Mouse (Mus musculus): ENCODE measurements at regions not wholly inside any gene's neighbourhood (a gene's known extent, or its start where the extent isn't known, plus 50 kb on each side); places are given as distances from the start of the nearest gene placed in this dataset.

DNA sequence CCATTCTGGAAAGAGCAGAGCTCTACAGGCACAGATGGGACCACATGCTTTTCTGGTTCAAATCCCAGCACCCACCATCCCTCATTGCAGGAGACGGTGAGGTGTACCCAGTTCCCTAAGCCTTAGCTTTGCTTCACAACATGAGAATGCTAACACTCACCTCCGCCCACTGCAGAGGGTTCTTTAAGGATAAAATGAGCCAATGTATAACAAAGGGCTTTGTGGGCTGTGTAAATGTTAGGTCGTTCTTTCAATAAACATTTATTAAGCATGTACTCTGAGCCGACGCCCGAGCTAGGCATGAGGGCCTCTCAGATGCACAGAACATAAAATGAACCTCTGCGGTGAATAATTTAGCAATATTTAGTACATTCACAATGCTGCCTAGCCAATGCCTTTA, 74.0 kb downstream of the Rplp1 start:
- in situ Hi-C loops (cut with MboI; ENCODE audit: low sequenced_read_pairs in 2 of 2, unreplicated experiment in 2 of 2), result no loop called here
- no peaks in the 10 kb centered on the region for H3K4me1 ChIP-seq (ENCODE audit: control insufficient read depth in 2 of 2, insufficient read depth in 2 of 2, low read length in 2 of 2, poor library complexity in 1 of 2)
- no peak for DNase-seq (ENCODE audit: low read depth, low spot score)
- H3K9me3 ChIP-seq (ENCODE audit: control insufficient read depth, insufficient read depth, low read depth, low read length), result no peaks in the 10 kb centered on the region
- no peak overlapping the region for H3K27ac ChIP-seq (ENCODE audit: insufficient read depth, low read depth, low read length, poor library complexity, severe bottlenecking)
- TF ChIP-seq ZC3H11A (IDR thresholded peaks at IDR 0.05; ENCODE audit: borderline replicate concordance, low read depth, low read length) (no peak), HCFC1 (IDR thresholded peaks at IDR 0.05; ENCODE audit: borderline replicate concordance, insufficient read depth, low read length) (no peak), CHD2 (IDR thresholded peaks at IDR 0.05; ENCODE audit: low read depth, low read length) (no peak)
- H3K36me3 ChIP-seq (ENCODE audit: control insufficient read depth, insufficient read depth, low read length, poor library complexity, severe bottlenecking), result no peaks in the 10 kb centered on the region
- no peak overlapping the region for H3K4me3 ChIP-seq (ENCODE audit: insufficient read depth in 1 of 2, low read depth in 1 of 2, low read length in 2 of 2, poor library complexity in 1 of 2, severe bottlenecking in 1 of 2)
- no peak overlapping the region for H3K9ac ChIP-seq (ENCODE audit: insufficient read depth, low read depth, low read length, poor library complexity, severe bottlenecking)

DNA sequence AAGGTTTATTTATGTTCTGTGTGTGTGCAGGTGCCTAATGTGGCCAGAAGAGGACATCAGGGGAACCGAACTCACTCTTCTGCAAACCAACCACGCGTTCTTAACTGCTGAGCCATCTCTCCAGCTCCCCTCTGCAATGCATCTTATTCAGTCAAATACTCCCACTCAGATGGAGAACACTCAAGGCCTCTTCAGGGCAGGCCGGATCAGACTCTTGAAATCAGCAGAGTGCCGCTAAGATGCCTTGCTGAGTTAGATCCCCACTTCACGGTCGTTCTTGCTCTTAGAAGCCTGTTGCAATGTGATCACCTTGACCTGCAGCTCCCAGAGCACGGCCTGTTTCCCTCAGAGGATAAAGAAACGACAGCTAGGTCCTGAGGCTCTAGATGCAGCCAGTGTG, 81.1 kb downstream of the Rplp1 start:
- Histone ChIP-seq H3K36me3 (ENCODE audit: control insufficient read depth, insufficient read depth, low read length, poor library complexity, severe bottlenecking) (no peaks in the 10 kb centered on the region), H3K4me1 (ENCODE audit: control insufficient read depth in 2 of 2, insufficient read depth in 2 of 2, low read length in 2 of 2, poor library complexity in 1 of 2) (no peaks in the 10 kb centered on the region), H3K4me3 (ENCODE audit: insufficient read depth in 1 of 2, low read depth in 1 of 2, low read length in 2 of 2, poor library complexity in 1 of 2, severe bottlenecking in 1 of 2) (no peak overlapping the region), H3K9me3 (ENCODE audit: control insufficient read depth, insufficient read depth, low read depth, low read length) (no peaks in the 10 kb centered on the region), H3K9ac (ENCODE audit: insufficient read depth, low read depth, low read length, poor library complexity, severe bottlenecking) (no peak overlapping the region), H3K27ac (ENCODE audit: insufficient read depth, low read depth, low read length, poor library complexity, severe bottlenecking) (no peak overlapping the region)
- DNase-seq (ENCODE audit: low read depth, low spot score), result no peak
- TF ChIP-seq HCFC1 (IDR thresholded peaks at IDR 0.05; ENCODE audit: borderline replicate concordance, insufficient read depth, low read length), result no peak
- no peak for TF ChIP-seq CHD2 (IDR thresholded peaks at IDR 0.05; ENCODE audit: low read depth, low read length)
- TF ChIP-seq ZC3H11A (IDR thresholded peaks at IDR 0.05; ENCODE audit: borderline replicate concordance, low read depth, low read length), result no peak
- TF ChIP-seq ZNF384 (IDR thresholded peaks at IDR 0.05; ENCODE audit: low read depth, low read length), result no peak
- TF ChIP-seq MAFK (IDR thresholded peaks at IDR 0.05; ENCODE audit: insufficient read depth, low read depth, low read length), result no peak
- in situ Hi-C loops (cut with MboI; ENCODE audit: low sequenced_read_pairs in 2 of 2, unreplicated experiment in 2 of 2), result no loop called here

DNA sequence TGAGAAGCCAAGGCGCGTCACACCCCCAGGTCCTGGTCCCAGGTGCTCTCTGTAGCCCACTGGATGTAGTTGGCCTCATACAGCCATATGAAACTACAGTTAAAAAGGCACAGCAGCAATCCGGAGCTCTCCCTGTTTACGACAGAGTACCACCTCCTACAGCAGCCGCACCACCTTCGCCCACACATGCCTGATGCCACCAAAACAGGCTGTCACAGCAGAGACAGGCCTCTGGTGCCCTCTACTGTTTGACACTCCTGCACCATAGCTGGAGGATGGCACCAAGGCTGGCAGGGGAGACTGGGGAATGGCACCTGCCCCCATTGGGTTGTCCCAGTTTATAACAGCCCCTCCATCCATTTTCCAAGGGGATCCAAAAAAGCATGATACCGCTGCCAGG, 84.1 kb downstream of the Rplp1 start:
- TF ChIP-seq ZNF384 (IDR thresholded peaks at IDR 0.05; ENCODE audit: low read depth, low read length) (no peak), CHD2 (IDR thresholded peaks at IDR 0.05; ENCODE audit: low read depth, low read length) (no peak), HCFC1 (IDR thresholded peaks at IDR 0.05; ENCODE audit: borderline replicate concordance, insufficient read depth, low read length) (no peak), MAFK (IDR thresholded peaks at IDR 0.05; ENCODE audit: insufficient read depth, low read depth, low read length) (no peak), ZC3H11A (IDR thresholded peaks at IDR 0.05; ENCODE audit: borderline replicate concordance, low read depth, low read length) (no peak)
- H3K27ac ChIP-seq (ENCODE audit: insufficient read depth, low read depth, low read length, poor library complexity, severe bottlenecking), result no peak overlapping the region
- DNase-seq (ENCODE audit: low read depth, low spot score), result no peak

DNA sequence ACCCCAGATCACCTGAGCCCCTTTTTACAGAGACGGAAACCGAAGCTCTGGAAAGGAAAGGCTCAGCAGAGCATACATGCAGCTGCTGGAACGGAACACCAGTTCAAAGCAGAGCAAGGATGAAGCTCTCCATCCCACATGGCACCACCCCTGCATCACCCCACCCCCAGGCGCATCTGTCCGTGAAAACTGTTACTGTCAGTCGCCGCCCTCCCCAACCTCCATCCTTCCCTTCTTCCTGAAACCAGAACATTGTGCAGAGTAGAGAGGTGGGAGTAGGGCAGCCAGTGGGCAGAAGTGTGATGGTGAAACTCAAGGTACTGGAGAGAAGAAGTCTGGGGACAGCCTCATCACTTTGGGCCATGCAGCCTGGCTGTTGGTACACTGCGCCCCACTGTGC, 84.6 kb downstream of the Rplp1 start:
- Histone ChIP-seq H3K27ac (ENCODE audit: insufficient read depth, low read depth, low read length, poor library complexity, severe bottlenecking) (no peak overlapping the region), H3K4me1 (ENCODE audit: control insufficient read depth in 2 of 2, insufficient read depth in 2 of 2, low read length in 2 of 2, poor library complexity in 1 of 2) (no peaks in the 10 kb centered on the region), H3K9ac (ENCODE audit: insufficient read depth, low read depth, low read length, poor library complexity, severe bottlenecking) (no peak overlapping the region), H3K36me3 (ENCODE audit: control insufficient read depth, insufficient read depth, low read length, poor library complexity, severe bottlenecking) (no peaks in the 10 kb centered on the region), H3K4me3 (ENCODE audit: insufficient read depth in 1 of 2, low read depth in 1 of 2, low read length in 2 of 2, poor library complexity in 1 of 2, severe bottlenecking in 1 of 2) (no peak overlapping the region), H3K9me3 (ENCODE audit: control insufficient read depth, insufficient read depth, low read depth, low read length) (no peaks in the 10 kb centered on the region)
- no peak for DNase-seq (ENCODE audit: low read depth, low spot score)
- in situ Hi-C loops (cut with MboI; ENCODE audit: low sequenced_read_pairs in 2 of 2, unreplicated experiment in 2 of 2), result no loop called here
- TF ChIP-seq MAFK (IDR thresholded peaks at IDR 0.05; ENCODE audit: insufficient read depth, low read depth, low read length) (no peak), ZNF384 (IDR thresholded peaks at IDR 0.05; ENCODE audit: low read depth, low read length) (no peak), CHD2 (IDR thresholded peaks at IDR 0.05; ENCODE audit: low read depth, low read length) (no peak)

More for the DNA sequence above, 84.1 kb downstream of the Rplp1 start:
- Histone ChIP-seq H3K9me3 (ENCODE audit: control insufficient read depth, insufficient read depth, low read depth, low read length) (no peaks in the 10 kb centered on the region), H3K36me3 (ENCODE audit: control insufficient read depth, insufficient read depth, low read length, poor library complexity, severe bottlenecking) (no peaks in the 10 kb centered on the region), H3K4me3 (ENCODE audit: insufficient read depth in 1 of 2, low read depth in 1 of 2, low read length in 2 of 2, poor library complexity in 1 of 2, severe bottlenecking in 1 of 2) (no peak overlapping the region), H3K4me1 (ENCODE audit: control insufficient read depth in 2 of 2, insufficient read depth in 2 of 2, low read length in 2 of 2, poor library complexity in 1 of 2) (no peaks in the 10 kb centered on the region), H3K9ac (ENCODE audit: insufficient read depth, low read depth, low read length, poor library complexity, severe bottlenecking) (no peak overlapping the region)
- in situ Hi-C loops (cut with MboI; ENCODE audit: low sequenced_read_pairs in 2 of 2, unreplicated experiment in 2 of 2), result no loop called here

DNA sequence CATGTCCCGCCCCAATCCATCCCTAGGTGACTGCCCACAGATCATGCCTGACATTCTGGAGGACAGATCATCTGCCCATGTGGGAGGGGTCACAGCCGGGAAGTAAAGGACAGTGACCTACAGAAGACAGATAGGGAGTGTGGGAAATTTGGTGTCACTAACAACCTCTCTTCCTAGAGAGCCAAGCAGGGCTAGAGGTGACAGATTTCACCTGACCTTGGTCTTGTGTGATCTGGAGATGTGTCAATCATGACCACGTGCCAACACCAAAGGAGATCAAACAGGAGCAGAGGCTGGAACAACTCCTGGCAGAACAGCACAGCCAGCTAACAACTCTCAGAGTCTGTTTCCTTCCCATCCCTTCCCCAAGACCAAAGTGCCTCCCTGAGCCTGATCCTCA, 85.0 kb downstream of the Rplp1 start:
- DNase-seq (ENCODE audit: low read depth, low spot score), result no peak
- no peak overlapping the region for H3K9ac ChIP-seq (ENCODE audit: insufficient read depth, low read depth, low read length, poor library complexity, severe bottlenecking)
- no peaks in the 10 kb centered on the region for H3K9me3 ChIP-seq (ENCODE audit: control insufficient read depth, insufficient read depth, low read depth, low read length)
- no peak overlapping the region for H3K4me3 ChIP-seq (ENCODE audit: insufficient read depth in 1 of 2, low read depth in 1 of 2, low read length in 2 of 2, poor library complexity in 1 of 2, severe bottlenecking in 1 of 2)
- no peak overlapping the region for H3K27ac ChIP-seq (ENCODE audit: insufficient read depth, low read depth, low read length, poor library complexity, severe bottlenecking)
- H3K36me3 ChIP-seq (ENCODE audit: control insufficient read depth, insufficient read depth, low read length, poor library complexity, severe bottlenecking), result no peaks in the 10 kb centered on the region
- TF ChIP-seq CHD2 (IDR thresholded peaks at IDR 0.05; ENCODE audit: low read depth, low read length), result no peak
- no peak for TF ChIP-seq HCFC1 (IDR thresholded peaks at IDR 0.05; ENCODE audit: borderline replicate concordance, insufficient read depth, low read length)
- no peak for TF ChIP-seq ZNF384 (IDR thresholded peaks at IDR 0.05; ENCODE audit: low read depth, low read length)
- no peak for TF ChIP-seq ZC3H11A (IDR thresholded peaks at IDR 0.05; ENCODE audit: borderline replicate concordance, low read depth, low read length)
- no peak for TF ChIP-seq MAFK (IDR thresholded peaks at IDR 0.05; ENCODE audit: insufficient read depth, low read depth, low read length)
- in situ Hi-C loops (cut with MboI; ENCODE audit: low sequenced_read_pairs in 2 of 2, unreplicated experiment in 2 of 2), result no loop called here
- no peaks in the 10 kb centered on the region for H3K4me1 ChIP-seq (ENCODE audit: control insufficient read depth in 2 of 2, insufficient read depth in 2 of 2, low read length in 2 of 2, poor library complexity in 1 of 2)
